Mouse (Mus musculus): ENCODE data around the gene Slc3a2.

DNA sequence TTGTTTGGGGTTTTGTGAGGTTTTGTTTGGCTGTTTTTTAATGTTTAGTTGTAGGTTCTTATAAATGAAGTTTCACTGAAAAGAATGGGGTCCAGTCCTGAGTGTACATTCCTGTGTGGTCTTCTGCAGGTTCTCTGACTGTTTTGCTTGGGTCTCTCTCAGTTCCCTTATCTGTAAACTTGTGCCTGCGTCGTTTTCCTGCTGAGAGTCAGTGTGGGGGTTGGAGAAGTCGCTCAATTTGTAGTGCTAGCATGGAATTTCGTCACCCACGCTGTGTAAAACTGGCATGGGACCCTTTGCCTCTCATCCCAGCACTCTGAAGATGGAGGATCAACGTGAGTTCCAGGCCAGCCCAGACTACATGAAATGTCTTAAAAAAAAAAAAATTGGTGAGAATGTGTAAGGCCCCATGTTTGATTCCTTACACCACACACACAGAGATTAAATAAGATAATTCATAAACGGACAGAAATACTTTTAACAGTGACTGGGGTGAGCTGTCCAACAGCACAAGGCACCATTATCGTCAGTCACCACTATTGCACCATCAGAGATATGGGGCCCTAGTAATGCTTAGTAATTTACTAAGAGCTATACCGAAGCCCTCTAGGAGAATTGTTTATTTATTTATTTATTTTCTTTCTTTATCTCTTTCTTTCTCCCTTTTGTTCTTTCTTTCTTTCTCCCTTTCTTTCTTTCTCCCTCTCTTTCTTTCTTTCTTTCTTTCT is 49.7 kb downstream of the Slc3a2 start:
- TF ChIP-seq POLR2A (IDR thresholded peaks at IDR 0.05; ENCODE audit: control insufficient read depth, extremely low read depth, insufficient read depth, low read length, poor library complexity) (no peak), CTCF (IDR thresholded peaks at IDR 0.05; ENCODE audit: borderline replicate concordance, control insufficient read depth, extremely low read depth, insufficient read depth, low read length, poor library complexity) (no peak)
